Mouse (Mus musculus) gastrocnemius, adult 18-20 months (tissue): ENCODE measurements around the gene Gzmn. TPM values are rescaled to one million over a fixed set of nuclear protein-coding genes. Genes with fewer than 3 reads are reported as not detected.
A peak's percentile ranks its signal among the peaks of the same experiment; 100 is the strongest.
"Not testable (repeated sequence)": the region's sequence is repeated elsewhere in the genome, so short reads cannot be mapped to it uniquely, and the experiment has no call there.

Source experiments
- DNase-seq: peaks from one replicate; pipeline ENCODE4 v3.0.0; 2021; ENCODE audit warnings: low spot score
- long read RNA-seq, 2 experiments: library from polyadenylated mRNA; stranded (forward); transcript quantifications; one replicate each; pipeline ENCODE4 v2.0.0; 2021
- total RNA-seq, 2 experiments: library from RNA; stranded (reverse); gene quantifications; 2 replicates each; pipeline ENCODE4 v1.2.3; 2021

Gene Gzmn
- total RNA-seq: not detected
- long read RNA-seq, experiment 1: 0 reads
- long read RNA-seq, experiment 2: 0 reads

DNA sequence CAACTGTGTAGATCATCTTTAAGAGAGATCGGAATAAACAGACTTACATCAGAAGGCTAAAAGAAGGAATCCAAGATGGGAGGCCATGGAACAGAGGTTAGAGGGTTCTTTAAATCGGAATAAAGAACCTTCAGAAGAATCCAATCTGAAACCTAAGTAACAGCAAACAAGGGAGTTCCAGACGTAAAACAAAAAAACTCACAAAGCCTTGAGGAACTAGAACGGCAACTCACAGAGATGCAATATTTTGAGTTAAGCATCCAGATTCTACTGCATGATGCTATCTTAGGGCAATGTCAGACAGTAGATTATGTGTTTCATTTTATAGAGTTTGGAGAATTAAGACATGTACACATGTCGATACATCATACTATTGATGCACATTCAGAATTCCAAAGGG lies at the start of gene Gzmn:
Gene Gzmn (minus strand): TSS at position 101 of the 400 bp plus-strand sequence.
- DNase-seq: no peak

DNA sequence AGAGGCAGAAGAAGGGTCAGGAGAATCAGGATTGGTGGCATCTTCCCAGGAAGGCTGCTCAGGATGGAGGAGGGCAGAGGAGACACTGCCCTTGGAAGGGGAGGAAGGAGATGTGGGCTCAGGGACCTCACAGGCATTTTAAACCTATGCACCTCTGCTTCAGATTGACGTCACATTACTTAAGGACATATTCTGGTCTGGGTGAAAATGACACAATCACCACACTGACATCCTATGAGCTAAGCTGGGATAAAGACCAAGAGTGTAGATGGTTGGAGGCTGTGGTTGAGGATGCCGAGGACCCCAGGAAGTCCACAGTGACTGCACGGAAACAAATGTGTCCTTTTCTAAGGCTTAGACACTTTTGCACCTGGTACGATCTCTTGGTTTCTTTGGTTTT lies 36.9 kb upstream of the Gzmn start, which contains the start of gene Gzmf:
Gene Gzmf (minus strand): TSS at position 101 of the 400 bp plus-strand sequence.
- no peak for DNase-seq

DNA sequence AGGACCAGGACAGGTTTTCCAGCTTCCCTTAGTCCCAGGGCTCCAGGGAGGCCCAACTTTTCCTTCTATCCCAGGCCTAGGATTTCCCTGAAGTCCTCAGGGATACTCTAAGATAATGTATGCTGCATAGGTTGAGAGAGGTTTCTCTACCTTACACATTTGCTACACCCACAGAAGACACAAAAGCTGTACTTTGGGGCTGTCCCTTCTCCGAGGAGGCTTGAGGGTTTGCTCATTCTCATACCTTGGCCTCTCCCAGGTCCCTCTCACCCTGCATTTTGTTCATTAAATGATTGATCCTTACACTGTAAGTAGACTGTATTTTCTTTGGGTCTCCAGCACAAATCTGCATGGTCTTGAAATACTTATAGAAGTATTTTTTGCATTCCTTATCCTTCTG lies 31.2 kb upstream of the Gzmn start:
- no peak for DNase-seq

DNA sequence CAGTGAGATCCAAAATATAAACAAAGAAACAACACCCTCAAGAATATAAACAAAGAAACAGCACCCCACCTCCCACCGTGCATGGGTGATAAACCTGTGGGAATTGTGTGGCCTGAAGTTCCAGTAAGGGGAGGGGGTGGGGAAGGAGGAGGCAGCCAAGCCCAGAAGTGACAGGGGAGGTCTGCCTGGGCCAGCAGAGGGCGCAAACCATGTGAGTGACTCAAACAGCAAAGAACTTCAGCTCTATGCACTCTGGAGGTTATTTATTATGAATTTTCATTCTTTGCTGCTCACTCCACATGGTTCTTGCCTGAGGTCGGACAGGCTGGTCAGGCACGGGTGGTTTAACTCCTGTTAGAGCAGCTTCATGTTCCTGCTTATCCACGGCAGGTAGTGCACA lies 30.6 kb upstream of the Gzmn start:
- DNase-seq: not testable (repeated sequence)

DNA sequence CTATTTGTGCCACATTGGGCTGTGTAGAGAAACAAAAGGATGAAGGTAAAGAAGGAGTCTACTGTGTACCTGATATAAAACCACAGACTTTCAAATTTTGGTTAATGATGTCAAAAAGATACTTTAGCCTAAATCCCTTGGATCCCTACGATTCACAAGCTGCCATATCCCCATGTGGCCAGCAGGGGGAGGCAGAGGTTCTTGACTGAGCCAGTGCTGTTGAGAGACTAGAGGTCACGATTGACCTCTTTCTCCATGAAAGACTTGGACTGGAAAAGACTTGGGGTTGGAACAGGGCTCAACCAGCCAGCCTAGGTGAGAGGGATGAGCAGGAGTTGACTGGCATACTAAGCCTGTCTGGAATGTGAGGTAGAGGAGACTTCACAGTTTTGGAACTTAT lies 29.6 kb upstream of the Gzmn start:
- DNase-seq: peak; percentile 45

DNA sequence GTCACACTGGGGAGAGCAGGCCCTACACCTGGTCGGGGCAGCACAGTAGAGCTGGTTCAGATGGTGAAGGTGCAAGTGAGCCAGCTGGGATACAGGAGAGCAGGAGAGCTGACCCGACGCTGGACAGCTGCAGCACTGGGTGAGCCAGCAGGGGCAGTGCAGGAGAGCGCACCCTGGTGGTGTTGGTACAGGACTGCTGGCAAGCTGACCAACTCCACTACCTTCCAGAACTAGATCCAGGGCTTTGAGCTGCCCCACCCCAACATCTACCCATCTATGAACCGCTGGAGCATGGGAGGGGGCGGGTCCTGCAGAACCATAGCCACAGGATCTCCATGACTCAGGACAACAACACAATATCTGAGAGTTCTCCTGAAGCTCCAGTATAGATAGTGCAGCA lies 12.5 kb upstream of the Gzmn start:
- no peak for DNase-seq

DNA sequence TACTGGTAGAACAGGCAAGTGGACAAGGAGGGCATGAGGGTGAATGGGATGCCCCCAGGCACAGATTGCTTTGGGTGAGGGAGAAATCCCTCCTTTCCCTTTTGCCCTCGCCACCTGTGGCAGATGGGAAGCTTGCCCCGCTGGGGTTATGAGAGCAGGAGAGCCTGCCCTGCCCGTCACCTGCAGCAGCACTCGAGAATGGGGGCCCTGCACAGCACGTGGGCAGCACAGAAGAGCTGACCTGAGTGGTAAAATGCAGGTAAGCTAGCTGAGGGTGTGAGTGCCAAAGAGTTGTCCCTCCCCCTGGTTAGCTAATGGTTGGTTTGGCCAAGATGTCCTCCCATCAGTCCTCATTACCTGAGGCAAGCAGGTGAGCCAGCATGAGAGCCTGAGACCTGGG lies 12.1 kb upstream of the Gzmn start:
- no peak for DNase-seq

DNA sequence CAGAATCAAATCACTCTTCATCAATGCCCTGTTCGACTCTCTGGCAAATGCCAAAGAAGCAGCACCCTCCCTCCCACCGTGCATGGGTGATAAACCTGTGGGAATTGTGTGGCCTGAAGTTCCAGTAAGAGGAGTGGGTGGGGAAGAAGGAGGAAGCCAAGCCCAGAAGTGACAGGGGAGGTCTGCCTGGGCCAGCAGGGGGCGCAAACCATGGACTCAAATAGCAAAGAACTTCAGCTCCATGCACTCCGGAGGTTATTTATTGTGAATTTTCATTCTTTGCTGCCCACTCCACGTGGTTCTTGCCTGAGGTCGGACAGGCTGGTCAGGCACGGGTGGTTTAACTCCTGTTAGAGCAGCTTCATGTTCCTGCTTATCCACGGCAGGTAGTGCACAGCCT lies 3.3 kb upstream of the Gzmn start:
- DNase-seq: not testable (repeated sequence)

DNA sequence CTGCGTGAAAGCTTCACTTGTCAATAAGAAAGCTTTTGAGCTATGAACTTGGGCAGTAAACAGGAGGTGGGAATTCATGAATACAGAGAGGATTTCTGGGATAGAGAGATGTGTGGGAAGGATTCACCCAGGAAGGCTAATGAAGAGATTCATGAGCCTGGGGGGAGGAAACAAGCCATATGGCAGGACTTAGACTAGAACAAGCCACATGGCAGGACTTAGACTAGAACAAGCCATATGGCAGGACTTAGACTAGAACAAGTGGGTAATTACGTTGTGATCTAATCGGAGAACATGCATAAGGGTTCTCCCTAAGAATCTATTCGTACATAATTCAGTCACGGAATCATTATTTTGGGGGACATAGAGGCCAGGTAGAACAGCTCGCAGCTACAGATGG lies 1.0 kb downstream of the Gzmn start:
- no peak for DNase-seq

DNA sequence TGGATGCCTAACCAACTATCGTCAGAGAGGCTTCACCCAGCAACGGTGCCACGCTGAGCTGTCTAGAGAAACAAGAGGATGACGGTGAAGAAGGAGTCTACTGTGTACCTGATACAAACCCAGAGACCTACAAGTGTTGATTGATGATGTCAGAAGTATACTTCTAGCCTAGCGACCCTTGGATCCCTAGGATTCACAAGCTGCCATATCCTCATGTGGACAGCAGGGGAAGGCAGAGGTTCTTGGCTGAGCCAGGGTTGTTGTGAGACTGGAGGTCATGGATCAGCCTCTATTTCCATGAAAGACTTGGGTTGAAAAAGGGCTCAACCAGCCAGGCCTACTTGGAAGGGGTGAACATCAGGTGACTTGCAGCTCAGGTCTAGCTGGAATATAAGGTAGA lies 1.7 kb downstream of the Gzmn start:
- DNase-seq: no peak

DNA sequence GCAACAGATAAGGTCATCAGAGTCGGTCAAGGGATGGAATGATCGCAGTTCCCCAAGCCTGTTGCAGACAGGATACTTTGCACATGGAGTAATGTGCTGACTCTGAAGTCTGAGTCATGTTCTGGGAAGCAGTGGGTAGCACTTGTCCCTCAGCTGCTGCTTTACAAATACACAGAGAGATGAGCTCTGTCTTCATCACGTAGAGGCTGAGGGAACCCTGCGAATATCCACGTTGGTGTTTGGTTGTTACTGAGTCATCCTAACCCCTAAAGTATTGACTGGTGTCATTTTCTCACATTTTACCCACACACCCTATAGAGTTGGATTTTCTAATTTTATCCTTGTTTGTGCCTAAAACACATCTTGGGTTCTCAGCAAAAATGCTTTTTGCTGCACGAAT lies 6.4 kb downstream of the Gzmn start:
- peak; percentile 8 for DNase-seq

DNA sequence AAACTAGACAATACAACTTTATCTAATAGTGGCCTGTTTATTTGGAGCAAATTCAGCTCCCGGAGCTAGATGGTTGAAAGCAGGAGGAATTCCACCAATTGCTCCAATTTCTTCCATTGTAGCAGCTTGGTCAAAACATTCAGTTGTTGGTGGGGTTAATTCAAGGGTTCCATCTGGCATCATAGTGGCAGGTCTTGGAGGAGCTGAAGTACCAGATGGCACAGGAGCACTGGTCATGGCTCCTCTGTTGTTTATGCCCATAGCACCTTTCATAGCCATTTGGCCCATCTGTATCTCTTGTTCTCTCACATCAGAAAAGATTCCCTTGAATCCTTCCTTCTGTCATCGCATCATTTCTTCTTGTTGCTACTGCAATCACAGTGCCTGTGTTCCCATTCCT lies 12.3 kb downstream of the Gzmn start:
- DNase-seq: no peak

DNA sequence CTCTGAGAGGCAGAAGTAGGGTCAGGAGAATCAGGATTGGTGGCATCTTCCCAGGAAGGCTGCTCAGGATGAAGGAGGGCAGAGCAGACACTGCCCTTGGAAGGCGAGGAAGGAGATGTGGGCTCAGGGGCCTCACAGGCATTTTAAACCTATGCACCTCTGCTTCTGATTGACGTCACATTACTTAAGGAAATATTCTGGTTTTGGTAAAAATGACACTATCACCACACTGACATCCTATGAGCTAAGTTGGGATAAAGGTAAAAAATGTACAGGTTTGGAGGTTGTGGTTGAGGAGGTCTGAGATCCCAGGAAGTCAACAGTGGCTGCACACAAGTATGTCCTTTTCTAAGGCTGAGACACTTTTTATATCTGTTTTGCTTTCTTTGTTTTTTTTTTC lies 14.9 kb downstream of the Gzmn start, which contains the start of gene Gzmg:
Gene Gzmg (minus strand): TSS at position 101 of the 400 bp plus-strand sequence.
- DNase-seq: not testable (repeated sequence)

DNA sequence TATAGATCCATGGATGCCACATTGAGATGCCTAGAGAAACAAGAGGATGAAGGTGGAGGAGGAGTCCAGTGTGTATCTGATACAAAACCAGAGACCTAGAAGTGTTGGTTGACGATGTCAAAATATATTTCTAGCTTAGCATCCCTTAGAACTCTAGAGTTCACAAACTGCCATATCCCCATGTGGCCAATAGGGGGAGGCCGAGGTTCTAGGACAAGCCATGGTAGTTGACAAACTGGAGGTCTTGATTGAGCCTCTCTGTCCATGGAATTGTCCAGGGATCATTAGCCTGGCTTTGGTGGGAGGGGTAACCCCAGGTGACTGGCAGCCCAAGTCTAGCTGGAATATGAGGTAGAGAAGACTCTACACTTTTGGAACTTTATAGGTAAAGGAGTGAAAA lies 19.1 kb downstream of the Gzmn start:
- DNase-seq: no peak

DNA sequence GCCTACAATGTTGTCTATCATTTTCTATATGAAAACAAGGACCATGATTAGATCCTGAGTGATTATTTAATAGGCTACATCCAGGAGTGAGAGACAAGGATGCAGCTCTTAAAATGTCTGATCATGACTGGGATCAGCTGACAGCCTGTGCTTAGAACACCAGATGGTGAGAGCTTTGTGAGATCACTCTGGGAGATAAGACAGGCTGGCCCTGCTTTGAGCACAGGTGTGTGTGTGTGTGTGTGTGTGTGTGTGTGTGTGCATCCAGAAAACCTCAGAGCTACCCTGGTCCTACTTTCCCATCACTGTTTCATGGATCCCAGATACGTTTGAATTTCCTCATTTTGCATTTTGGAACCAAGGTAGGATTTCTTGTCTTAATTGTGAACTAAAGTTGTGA lies 40.7 kb downstream of the Gzmn start:
- not testable (repeated sequence) for DNase-seq

DNA sequence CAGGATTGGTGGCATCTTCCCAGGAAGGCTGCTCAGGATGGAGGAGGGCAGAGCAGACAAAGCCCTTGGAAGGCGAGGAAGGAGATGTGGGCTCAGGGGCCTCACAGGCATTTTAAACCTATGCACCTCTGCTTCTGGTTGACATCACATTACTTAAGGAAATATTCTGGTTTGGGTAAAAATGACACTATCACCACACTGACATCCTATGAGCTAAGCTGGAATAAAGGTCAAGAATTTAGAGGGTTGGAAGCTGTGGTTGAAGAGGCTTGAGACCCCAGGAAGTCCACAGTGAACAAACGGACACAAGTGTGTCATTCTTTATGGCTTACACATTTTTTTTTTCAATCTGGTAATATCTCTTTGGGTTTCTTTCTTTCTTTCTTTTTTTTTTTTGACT lies 41.9 kb downstream of the Gzmn start, which contains the start of gene Gzmd:
Gene Gzmd (minus strand): TSS at position 101 of the 400 bp plus-strand sequence.
- DNase-seq: not testable (repeated sequence)

DNA sequence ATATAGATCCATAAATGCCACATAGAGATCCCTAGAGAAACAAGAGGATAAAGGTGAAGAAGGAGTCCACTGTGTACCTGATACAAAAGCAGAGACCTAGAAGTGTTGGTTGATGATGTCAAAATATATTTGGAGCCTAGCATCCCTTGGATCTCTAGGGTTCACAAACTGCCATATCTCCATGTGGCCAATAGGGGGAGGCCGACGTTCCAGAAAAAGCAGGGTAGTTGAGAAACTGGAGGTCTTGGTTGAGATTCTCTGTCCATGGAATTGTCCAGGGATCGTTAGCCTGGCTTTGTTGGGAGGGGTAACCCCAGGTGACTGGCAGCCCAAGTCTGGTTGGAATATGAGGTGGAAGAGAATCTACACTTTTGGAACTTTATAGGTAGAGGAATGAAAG lies 46.1 kb downstream of the Gzmn start:
- DNase-seq: no peak

DNA sequence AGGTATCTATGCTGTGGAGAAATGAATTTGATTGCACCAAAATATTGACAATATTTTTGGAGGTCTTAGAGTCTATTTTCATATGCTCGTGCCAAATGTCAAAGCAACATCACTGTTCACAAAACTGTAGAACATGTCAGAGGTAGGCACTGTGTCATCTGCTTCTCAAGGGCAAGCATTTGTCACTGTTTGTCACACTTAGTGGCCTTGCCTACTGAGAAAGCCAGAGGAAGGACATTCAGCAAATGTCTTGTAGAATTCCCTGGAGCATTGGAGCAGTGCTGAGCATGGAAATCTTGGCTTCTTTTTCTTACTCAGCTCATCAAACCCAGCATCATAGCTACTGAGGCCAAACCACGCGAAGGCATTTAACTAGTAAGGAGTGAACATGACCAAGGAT lies 50.9 kb downstream of the Gzmn start:
- DNase-seq: no peak

DNA sequence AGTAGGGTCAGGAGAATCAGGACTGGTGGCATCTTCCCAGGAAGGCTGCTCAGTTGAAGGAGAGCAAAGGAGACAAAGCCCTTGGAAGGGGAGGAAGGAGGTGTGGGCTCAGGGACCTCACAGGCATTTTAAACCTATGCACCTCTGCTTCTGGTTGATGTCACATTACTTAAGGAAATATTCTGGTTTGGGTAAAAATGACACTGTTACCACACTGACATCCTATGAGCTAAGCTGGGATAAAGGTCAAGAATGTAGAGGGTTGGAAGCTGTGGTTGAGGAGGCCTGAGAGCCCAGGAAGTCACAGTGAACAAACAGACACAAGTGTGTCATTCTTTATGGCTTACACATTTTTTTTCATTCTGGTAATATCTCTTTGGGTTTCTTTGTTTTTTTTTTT lies 53.9 kb downstream of the Gzmn start, which contains the start of gene Gzme:
Gene Gzme (minus strand): TSS at position 101 of the 400 bp plus-strand sequence.
- DNase-seq: no peak

Other genes with a start within 250 kb of the Gzmn start
- gene Cma1, start 229.9 kb downstream of the Gzmn start, total RNA-seq: 1 to 10 TPM; 3.2 to 3.3 TPM
- gene Cma2, start 223.6 kb downstream of the Gzmn start, total RNA-seq: not detected
- not detected for gene Mcpt1, start 156.6 kb downstream of the Gzmn start, total RNA-seq
- not detected for gene Mcpt9, start 144.1 kb downstream of the Gzmn start, total RNA-seq
- not detected for gene Mcpt2, start 132.6 kb downstream of the Gzmn start, total RNA-seq
- 1 to 10 TPM; 2.1 to 4.6 TPM for gene Mcpt4, start 112.3 kb downstream of the Gzmn start, total RNA-seq
- not detected for gene Mcpt8, start 89.3 kb downstream of the Gzmn start, total RNA-seq
- not detected for gene Ctsg, start 72.0 kb downstream of the Gzmn start, total RNA-seq
- gene Gzme, start 54.0 kb downstream of the Gzmn start, total RNA-seq: not detected
- not detected for gene Gzmd, start 42.0 kb downstream of the Gzmn start, total RNA-seq
- not detected for gene Gzmg, start 15.0 kb downstream of the Gzmn start, total RNA-seq
- not detected for gene Gzmf, start 36.8 kb upstream of the Gzmn start, total RNA-seq
- gene Gzmc, start 60.1 kb upstream of the Gzmn start, total RNA-seq: not detected
- not detected for gene Gzmb, start 87.7 kb upstream of the Gzmn start, total RNA-seq
- not detected for gene Atp12a, start 190.5 kb upstream of the Gzmn start, total RNA-seq
- gene Rnf17, start 228.0 kb upstream of the Gzmn start, total RNA-seq: under 1 TPM; 0.11 to 0.36 TPM